Mouse (Mus musculus) intestine, embryonic 16.5 days (tissue): Measurements from ENCODE around the gene Senp7. TPM values are rescaled to one million over a fixed set of nuclear protein-coding genes. Genes with fewer than 3 reads are reported as not detected.

ENCODE experiments used
- ATAC-seq: fragments of 200-750 bp; cut with Nextera tagmentation; 2 replicates; pipeline ENCODE4 v1.8.0; 2017; ENCODE audit warnings: moderate TSS enrichment, moderate library complexity
- H3K27ac ChIP-seq: fragments of 300-500 bp; sonication (generic); 2 replicates; pipeline ENCODE4 v1.5.1; 2014; ENCODE audit warnings: mild to moderate bottlenecking, low read length
- H3K27me3 ChIP-seq: fragments of 300-500 bp; sonication (generic); replicated peaks from 2 replicates; pipeline ENCODE4 v1.6.1; 2014; ENCODE audit warnings: low read length, control low read depth, mixed read lengths; ENCODE audit not compliant: control insufficient read depth, insufficient read depth
- H3K36me3 ChIP-seq: fragments of 300-500 bp; sonication (generic); 2 replicates; pipeline ENCODE4 v1.6.1; 2014; ENCODE audit warnings: low read length, control low read depth; ENCODE audit not compliant: control insufficient read depth, insufficient read depth
- H3K4me1 ChIP-seq: fragments of 300-500 bp; sonication (generic); 2 replicates; pipeline ENCODE4 v1.6.1; 2014; ENCODE audit warnings: low read length, control low read depth, mixed read lengths; ENCODE audit not compliant: control insufficient read depth, insufficient read depth
- H3K4me2 ChIP-seq: fragments of 300-500 bp; sonication (generic); 2 replicates; pipeline ENCODE4 v1.6.1; 2014; ENCODE audit warnings: low read depth, low read length, control low read depth
- H3K4me3 ChIP-seq: fragments of 300-500 bp; sonication (generic); 2 replicates; pipeline ENCODE4 v1.5.1; 2014; ENCODE audit warnings: mild to moderate bottlenecking, low read length
- H3K9ac ChIP-seq: fragments of 300-500 bp; sonication (generic); 2 replicates; pipeline ENCODE4 v1.6.1; 2014; ENCODE audit warnings: low read depth, low read length
- H3K9me3 ChIP-seq: fragments of 300-500 bp; sonication (generic); 2 replicates; pipeline ENCODE4 v1.6.1; 2016; ENCODE audit warnings: low read length, control low read depth; ENCODE audit not compliant: control insufficient read depth
- WGBS: fragments of 180-500 bp; shearing (Covaris S2); extraction: QIAGEN DNeasy Blood & Tissue Kit; methylation state at CpG from one replicate; pipeline ENCODE4 v1.1.7; 2014; 5-methylcytosine and 5-hydroxymethylcytosine counted together
- polyA plus RNA-seq: library from polyadenylated mRNA; unstranded; fragments of >200 nt; fragmentation: Nextera tagmentation; extraction: Ambion mirVana; gene quantifications from 2 replicates; pipeline ENCODE4 v1.2.1, GENCODE M21; 2015

The Senp7 gene
- polyA plus RNA-seq, 1 experiment from 2014 or later = 20.5 TPM

DNA sequence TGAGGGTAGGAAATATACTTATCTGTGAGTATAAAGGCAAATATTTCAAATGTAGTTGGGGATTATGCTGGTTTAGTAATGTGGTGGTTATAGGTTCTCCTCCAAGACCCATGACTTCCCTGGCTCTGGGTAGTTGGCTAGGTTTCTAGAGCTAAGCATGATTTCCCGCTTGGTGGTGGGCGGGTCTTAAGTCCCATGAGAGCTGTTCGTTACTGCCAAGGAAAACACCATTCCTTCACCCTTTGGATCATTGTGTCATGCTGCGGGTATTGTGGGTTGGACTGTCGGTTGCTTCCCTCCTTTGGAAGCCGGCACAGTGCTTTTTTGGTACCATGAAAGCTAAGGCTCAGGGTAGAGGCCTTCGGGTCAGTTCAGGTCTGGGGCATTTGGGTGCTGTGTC is 115.3 kb downstream of the Senp7 start:
- ATAC-seq = no peak
- Histone ChIP-seq H3K4me2 (no peak overlapping the region), H3K9ac (no peak overlapping the region), H3K27ac (no peak overlapping the region), H3K4me1 (no peaks in the 10 kb centered on the region), H3K4me3 (no peak overlapping the region), H3K9me3 (no peaks in the 10 kb centered on the region), H3K27me3 (no peaks in the 10 kb centered on the region), H3K36me3 (no peaks in the 10 kb centered on the region)
- whole genome bisulfite sequencing = 91% methylated on average over 7 of the region's 7 CpGs

DNA sequence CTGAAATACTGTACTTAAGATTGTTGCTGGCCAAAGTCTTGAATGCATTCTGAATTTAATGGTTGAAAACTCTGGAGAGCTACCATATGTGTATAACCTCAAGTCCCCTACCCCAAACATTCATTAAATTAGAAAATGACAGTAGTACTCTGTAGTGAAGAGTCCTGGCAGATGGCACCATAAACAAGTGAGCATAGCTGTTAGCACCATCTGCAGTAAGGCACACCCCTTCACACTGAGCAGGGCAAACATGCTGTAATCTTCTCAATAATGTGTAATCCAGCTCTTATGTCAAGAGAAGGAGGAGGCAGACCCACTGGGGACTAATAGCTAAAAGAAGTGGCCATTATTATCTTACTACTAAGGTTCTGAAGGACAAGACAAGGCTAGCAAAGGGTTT is 122.1 kb downstream of the Senp7 start:
- no peak overlapping the region for H3K4me2 ChIP-seq
- H3K27me3 ChIP-seq = no peaks in the 10 kb centered on the region
- no peaks in the 10 kb centered on the region for H3K9me3 ChIP-seq
- H3K36me3 ChIP-seq = no peaks in the 10 kb centered on the region
- no peak overlapping the region for H3K4me3 ChIP-seq
- H3K9ac ChIP-seq = no peak overlapping the region
- no peaks in the 10 kb centered on the region for H3K4me1 ChIP-seq
- ATAC-seq = no peak
- no peak overlapping the region for H3K27ac ChIP-seq

DNA sequence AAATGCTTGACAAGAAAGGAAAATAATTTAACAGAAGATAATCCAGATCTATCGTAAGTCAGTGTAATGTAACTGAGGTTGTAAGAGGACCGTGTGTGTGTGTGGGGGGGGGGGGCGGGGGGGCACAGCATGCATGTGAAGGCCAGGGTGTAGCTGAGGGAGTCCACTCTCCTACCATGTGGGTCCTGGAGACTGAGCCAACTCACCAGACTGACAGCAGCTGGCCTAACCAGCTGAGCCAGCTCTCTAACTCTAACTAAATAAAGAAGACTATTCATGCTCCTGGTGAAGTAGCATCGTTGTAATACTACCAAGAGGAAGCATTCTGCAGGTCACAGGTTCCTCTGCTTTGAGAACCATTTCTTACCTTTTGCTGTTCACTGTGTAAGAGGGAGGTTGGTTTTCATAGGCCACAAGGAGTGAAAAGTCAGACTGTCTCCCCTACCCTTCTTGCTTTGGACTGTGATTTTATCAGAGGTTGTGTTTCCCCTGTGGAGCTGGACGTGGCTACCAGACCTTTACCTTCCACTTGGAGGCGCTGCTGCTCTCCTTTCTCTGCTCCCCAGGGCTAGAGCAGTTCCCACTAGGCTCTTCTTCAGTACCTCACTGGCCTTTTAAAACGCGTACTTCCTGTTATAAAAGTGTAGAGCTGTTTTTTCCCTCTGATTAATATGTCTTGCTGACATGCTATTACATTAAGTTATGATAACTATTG is 127.9 kb downstream of the Senp7 start:
- H3K36me3 ChIP-seq = peaks cover 3% of the 10 kb centered on the region; the same call in 1 of the 2 replicates
- no peak overlapping the region for H3K4me3 ChIP-seq
- H3K4me1 ChIP-seq = no peaks in the 10 kb centered on the region
- H3K27me3 ChIP-seq = no peaks in the 10 kb centered on the region
- H3K27ac ChIP-seq = no peak overlapping the region
- H3K9me3 ChIP-seq = no peaks in the 10 kb centered on the region
- WGBS = 69% methylated on average over 8 of the region's 8 CpGs
- H3K9ac ChIP-seq = no peak overlapping the region
- no peak for ATAC-seq
- no peak overlapping the region for H3K4me2 ChIP-seq

DNA sequence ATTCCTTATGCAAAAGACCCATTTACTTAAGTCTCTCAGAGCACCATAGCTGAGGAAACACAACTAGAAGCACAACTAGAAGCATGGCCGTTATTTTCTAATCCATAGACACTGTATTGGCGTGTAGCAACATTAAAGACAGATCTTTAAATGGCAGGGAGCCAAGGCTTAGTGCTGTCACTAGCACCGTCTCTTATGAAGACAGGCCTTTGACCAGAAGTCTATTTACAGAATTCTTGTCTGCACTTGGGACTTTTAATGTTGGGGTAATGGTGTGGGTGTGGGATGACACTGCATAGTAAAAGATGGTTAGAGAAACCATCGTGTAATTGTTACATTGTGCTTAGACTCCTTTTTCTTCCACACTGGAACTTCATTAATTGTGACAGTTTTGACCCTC is 138.7 kb downstream of the Senp7 start:
- Histone ChIP-seq H3K4me2 (no peak overlapping the region), H3K4me3 (no peak overlapping the region), H3K36me3 (peaks cover 7% of the 10 kb centered on the region), H3K27me3 (no peaks in the 10 kb centered on the region), H3K9ac (no peak overlapping the region), H3K9me3 (no peaks in the 10 kb centered on the region), H3K4me1 (no peaks in the 10 kb centered on the region), H3K27ac (no peak overlapping the region)
- WGBS = 83% methylated on average over 4 of the region's 4 CpGs
- ATAC-seq = no peak

DNA sequence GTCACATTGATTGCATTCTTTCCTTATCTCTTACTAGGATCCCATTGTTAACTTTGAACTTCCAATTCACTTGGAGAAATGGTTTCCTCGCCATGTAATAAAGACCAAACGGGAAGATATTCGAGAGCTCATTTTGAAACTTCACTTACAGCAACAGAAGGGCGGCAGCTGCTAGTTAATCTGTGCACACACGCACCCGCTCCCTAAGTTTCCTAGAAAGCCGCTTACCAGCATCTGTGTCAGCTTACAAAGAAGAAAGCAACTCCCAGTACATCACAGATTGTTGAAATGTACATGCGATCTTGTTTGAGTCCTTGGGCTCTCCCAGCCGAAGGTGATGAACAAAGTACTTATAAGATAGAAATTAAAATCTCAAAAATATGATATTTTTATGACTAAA is 140.1 kb downstream of the Senp7 start:
- Histone ChIP-seq H3K27me3 (no peaks in the 10 kb centered on the region), H3K4me3 (no peak overlapping the region), H3K4me1 (no peaks in the 10 kb centered on the region), H3K4me2 (no peak overlapping the region), H3K27ac (no peak overlapping the region), H3K9me3 (no peaks in the 10 kb centered on the region), H3K9ac (no peak overlapping the region), H3K36me3 (peaks cover 7% of the 10 kb centered on the region)
- WGBS = 92% methylated on average over 9 of the region's 9 CpGs
- no peak for ATAC-seq

DNA sequence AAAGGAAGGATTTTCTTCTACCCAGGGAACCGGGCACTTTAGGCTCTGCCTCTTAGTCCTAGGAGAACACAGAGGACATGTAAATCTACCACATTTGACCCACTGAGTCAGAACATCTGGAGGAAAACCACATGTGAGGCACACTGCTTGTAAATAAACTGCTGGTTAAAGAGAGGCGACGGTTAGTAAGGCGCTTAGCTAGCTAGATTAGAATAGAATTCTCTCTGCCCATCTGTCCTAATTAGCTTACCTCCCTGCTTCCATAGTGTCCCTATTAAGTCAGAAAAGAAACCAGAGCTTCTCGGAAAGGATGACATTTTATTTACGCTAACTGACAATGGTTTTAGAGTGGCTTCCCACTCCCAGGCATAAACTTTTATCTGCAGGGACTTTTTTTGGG is 155.9 kb downstream of the Senp7 start, which contains the start of gene Impg2:
TSS of gene Impg2 (plus strand) at position 263 of the 400 bp plus-strand sequence.
- Histone ChIP-seq H3K4me1 (no peaks in the 10 kb centered on the region), H3K4me2 (no peak within 1 kb of the TSS), H3K9me3 (no peaks in the 10 kb centered on the region), H3K4me3 (no peak within 1 kb of the TSS), H3K27ac (no peak within 1 kb of the TSS), H3K9ac (no peak within 1 kb of the TSS), H3K36me3 (no peaks in the 10 kb centered on the region), H3K27me3 (no peaks in the 10 kb centered on the region)
- 48% methylated on average over 6 of the region's 6 CpGs for WGBS
- no peak for ATAC-seq

DNA sequence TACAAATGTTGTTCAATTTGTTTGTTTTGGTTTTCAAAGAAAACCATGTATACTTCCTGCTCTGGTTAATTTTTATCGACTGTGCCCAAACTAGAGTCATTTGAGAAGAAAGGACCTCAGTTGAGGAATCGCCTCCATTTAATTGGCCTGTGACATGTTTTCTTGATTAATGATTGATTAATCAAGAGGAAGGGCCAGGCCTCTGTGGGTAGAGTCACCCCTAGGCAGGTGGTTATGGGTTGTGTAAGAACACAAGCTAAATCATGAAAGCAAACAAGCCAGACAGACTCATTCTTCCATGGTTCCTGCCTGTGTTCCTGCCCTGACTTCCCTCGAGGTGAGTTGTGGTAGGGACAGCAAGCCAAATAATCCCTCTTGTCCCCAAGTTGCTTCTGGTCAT is 164.6 kb downstream of the Senp7 start:
- Histone ChIP-seq H3K9ac (no peak overlapping the region), H3K27ac (no peak overlapping the region), H3K27me3 (no peaks in the 10 kb centered on the region), H3K4me2 (no peak overlapping the region), H3K36me3 (no peaks in the 10 kb centered on the region), H3K4me1 (no peaks in the 10 kb centered on the region), H3K4me3 (no peak overlapping the region), H3K9me3 (no peaks in the 10 kb centered on the region)
- 63% methylated on average over 3 of the region's 3 CpGs for WGBS
- ATAC-seq = no peak

DNA sequence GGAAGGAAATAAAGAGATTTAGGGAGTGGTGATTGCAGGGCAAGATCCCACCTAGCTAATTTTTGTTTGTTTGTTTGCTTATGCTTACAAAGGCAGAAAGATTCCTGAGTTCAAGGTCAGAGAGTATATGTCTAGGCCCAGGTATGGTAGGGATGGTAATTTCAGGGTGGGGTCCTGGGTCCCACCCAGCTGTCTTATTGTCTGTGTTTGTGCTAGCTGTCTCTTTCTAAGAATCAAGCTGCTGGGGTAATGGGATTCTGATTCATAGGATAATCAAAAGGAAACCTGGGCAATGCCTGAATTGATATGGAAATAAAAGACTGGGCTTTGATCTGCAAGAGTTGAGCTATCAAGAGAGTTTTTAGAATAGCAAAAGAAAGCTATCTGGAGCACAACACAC is 179.5 kb downstream of the Senp7 start:
- Histone ChIP-seq H3K27me3 (no peaks in the 10 kb centered on the region), H3K4me1 (no peaks in the 10 kb centered on the region), H3K36me3 (no peaks in the 10 kb centered on the region), H3K9me3 (no peaks in the 10 kb centered on the region), H3K4me3 (no peak overlapping the region), H3K4me2 (no peak overlapping the region), H3K27ac (no peak overlapping the region), H3K9ac (no peak overlapping the region)
- no peak for ATAC-seq

DNA sequence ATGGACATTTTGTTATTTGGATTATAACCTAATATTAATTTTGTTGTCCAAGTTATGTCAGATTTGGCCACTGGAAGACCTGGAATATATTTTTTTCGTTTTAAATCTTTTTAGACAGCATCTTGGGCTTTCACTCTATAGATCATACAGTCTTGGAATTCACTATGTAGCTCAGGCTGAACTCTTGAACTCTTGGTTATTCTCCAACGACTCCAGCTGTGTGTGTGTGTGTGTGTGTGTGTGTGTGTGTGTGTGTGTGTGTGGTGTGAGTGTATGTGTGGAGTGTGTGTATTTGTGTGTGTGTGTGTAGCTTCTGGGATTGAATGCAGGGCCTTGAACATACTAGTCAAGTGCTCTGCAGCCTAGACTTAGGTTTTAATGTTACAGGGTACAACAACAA is 181.3 kb downstream of the Senp7 start:
- Histone ChIP-seq H3K27ac (no peak overlapping the region), H3K9me3 (no peaks in the 10 kb centered on the region), H3K36me3 (no peaks in the 10 kb centered on the region), H3K4me3 (no peak overlapping the region), H3K4me1 (no peaks in the 10 kb centered on the region), H3K9ac (no peak overlapping the region), H3K4me2 (no peak overlapping the region), H3K27me3 (no peaks in the 10 kb centered on the region)
- ATAC-seq = peak; percentile 33
- WGBS = 35% methylated on average over 2 of the region's 2 CpGs

DNA sequence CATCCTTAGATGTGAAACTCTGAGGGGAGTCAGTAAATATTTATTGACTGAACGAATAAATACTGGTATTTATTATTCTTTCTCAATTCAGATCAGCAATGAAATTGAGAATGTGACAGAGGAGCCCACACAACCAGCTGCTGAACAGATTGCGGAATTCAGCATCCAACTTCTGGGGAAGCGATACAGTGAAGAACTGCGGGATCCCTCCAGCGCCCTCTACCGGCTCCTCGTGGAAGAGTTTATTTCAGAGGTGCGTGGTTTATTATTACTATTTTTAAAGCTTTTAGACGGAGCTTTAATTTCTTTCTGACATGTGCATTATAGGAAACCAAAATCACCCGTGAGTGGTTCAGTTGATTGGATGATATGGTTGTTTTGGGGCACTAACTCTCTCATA is 183.2 kb downstream of the Senp7 start:
- no peak for ATAC-seq
- Histone ChIP-seq H3K27ac (no peak overlapping the region), H3K4me3 (no peak overlapping the region), H3K9ac (no peak overlapping the region), H3K36me3 (no peaks in the 10 kb centered on the region), H3K4me2 (no peak overlapping the region), H3K4me1 (no peaks in the 10 kb centered on the region), H3K9me3 (no peaks in the 10 kb centered on the region), H3K27me3 (no peaks in the 10 kb centered on the region)
- WGBS = 47% methylated on average over 10 of the region's 10 CpGs
